Mouse (Mus musculus): ENCODE results near the gene Pde2a.

Gene Pde2a

GRCm38 (mm10) chr7:101476493-101476892 is 55.0 kb downstream of the Pde2a start:
- no peak for DNase-seq

GRCm38 (mm10) chr7:101477200-101477599 is 55.7 kb downstream of the Pde2a start:
- no peak for DNase-seq

DNA sequence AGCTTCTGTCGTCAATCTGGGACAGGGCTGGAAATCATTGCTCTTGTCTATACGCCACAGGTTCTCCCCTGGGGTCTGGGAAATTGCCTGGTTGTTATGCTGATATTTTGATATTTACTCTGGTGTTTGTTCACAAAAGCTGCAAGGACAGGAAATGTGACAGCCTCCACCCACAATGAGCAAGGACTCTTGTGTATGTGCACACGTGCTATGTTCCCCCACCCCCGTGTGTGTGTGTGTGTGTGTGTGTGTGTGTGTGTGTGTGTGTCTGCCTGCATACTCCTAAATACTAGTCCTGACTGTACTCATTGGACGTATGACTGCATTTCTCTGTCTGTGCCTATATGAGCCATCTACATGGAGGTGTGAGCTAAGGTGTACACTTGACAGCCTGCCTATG is 56.6 kb downstream of the Pde2a start:
- no peak for DNase-seq

DNA sequence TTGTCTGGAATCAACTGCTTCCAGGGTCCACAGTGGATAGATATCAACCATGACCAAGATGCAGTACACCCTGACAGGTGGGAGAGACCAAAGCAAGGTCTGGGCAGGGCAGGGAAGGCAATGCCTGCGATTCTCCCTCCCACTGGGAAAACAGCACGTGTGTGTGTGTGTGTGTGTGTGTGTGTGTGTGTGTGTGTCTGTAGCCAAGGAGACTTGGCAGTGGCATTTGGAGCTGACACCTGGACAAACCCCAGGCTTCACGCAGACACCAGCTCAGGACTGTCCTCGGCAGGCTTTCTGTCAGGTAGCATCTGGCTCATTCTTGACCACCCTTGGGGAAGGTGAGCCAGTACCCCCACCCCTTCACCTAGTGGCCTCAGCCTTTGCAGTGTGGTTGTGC is 58.4 kb downstream of the Pde2a start:
- no peak for DNase-seq

DNA sequence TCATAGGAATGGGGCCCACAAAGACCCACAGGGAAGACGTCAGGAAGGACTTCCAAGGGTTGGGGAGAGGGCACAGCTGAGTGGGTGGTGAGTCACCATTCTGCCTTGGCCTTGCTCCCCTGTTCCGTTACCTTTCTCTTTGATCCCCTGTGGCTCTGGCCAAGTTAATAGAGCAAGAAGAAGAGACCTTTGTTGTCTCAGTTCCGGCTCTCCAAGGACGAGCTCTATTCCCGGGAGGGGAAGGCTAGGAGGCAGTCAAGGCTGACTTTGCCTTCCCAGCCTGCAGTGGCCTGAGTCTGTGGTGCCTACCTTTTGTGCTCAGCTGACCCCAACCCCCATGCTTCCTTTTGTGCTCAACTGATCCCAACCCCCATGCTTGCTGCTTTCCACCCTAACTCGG is 59.2 kb downstream of the Pde2a start:
- no peak for DNase-seq

DNA sequence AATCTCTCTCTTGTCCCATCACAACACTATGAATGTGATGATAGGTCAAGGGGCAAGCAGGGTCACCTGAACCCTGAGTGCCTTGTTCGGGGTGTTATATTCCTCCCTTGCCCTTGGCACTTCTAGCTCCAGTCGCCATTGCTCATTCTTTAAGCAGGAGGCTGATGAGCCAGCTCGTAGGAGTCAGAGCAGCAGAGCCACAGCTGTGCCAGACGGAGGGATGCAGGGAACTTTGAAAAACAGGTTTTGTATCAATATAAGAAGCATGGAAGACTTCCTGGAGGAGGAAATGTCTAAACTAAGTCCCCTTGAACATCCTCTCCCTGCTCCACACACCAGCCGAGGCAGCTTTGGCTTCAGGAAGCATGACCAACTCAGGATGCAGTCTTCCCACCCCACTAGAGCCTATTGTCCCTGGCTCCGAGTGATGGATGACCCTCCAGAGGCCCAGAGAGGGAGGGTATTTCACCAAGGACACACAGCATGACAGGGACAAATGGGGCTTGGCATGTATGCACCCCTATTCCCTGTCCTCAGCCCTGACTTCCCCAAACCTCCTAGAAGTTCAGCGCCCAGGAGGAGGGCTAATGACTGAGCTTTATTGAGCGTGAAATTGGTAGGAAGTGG is 60.5 kb downstream of the Pde2a start:
- no peak for DNase-seq

- peak; percentile 75 for DNase-seq
Observed at GRCm38 (mm10) chr7:101482499-101483081, 61.1 kb downstream of the Pde2a start.

- no peak for DNase-seq
Observed at GRCm38 (mm10) chr7:101483498-101484115, 62.1 kb downstream of the Pde2a start.

GRCm38 (mm10) chr7:101487102-101487501 is 65.6 kb downstream of the Pde2a start:
- DNase-seq: no peak

DNA sequence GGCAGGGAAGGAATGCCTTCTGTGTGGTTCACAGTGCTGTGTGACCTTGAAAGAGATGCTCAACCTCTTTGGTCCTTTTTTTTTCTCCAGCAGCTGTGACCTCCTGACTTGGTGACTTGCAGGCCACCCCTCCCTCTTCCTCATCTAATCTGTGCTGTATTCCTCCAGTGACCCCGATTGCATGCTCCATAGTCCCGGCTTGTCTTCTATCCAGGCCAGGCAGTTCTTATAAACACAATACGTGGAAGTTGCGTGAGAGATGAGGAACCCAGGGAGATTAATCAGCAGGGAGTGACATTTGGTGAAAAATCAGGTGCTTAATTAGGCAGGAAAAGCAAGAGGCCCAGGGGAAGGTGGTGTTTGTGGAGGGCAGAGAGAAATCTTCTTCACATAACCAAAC is 69.5 kb downstream of the Pde2a start:
- DNase-seq: no peak

DNA sequence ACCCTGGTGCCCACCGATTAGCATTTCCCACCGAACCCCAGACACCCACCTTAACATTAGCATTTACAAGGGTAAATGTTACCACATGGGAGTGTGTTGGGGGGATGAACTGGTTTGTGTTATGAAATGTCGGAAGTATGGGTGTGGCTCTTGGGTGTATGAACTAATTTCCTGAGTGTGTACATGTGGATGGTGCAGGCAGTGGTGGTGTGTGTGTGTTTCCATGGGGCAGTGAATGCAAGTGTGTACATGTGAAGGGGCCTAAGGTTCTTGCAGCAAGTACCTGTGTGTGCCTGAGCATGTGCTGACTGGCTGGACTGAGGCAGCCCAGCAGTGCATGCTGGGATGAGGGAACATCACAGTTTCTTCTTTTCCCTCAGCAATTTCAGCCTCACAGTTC is 76.9 kb downstream of the Pde2a start:
- no peak for DNase-seq

GRCm38 (mm10) chr7:101499251-101499650 is 77.8 kb downstream of the Pde2a start:
- DNase-seq: peak; percentile 58

GRCm38 (mm10) chr7:101499701-101500100 is 78.2 kb downstream of the Pde2a start:
- no peak for DNase-seq

DNA sequence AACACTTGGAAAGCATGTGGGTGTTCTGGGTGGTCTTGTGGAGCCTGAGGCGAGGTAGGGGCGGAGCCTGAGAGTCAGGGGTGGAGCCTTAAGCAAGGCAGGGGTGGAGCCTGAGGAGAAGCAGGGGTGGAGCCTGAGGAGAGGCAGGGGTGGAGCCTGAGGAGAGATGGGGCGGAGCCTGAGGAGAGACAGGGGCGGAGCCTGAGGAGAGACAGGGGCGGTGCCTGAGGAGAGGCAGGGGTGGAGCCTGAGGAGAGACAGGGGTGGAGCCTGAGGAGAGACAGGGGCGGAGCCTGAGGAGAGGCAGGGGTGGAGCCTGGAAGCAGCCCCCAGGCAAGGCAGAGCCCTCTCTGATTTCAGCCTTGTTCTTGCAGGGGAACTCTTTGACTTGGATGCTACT is 79.7 kb downstream of the Pde2a start:
- no peak for DNase-seq

DNA sequence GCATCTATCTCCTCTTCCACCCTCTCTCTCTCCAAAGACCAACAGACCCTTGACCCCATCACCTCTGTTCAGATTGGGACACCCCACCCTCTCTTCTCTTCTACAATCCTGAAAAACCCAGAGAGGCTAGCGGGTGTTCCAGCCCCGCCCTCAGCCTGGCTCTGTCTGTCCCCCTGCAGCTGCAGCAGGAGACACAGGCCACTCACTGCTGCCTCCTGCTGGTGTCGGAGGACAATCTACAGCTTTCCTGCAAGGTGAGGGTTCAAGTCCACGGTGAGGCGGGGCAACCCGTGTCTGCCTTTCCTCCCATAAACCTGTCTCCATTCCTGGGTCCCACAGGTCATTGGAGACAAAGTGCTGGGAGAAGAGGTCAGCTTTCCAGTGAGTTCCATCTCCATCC is 80.2 kb downstream of the Pde2a start:
- no peak for DNase-seq

- DNase-seq: no peak
Observed at GRCm38 (mm10) chr7:101503351-101503750, 81.9 kb downstream of the Pde2a start.

- no peak for DNase-seq
Observed at GRCm38 (mm10) chr7:101503803-101504202, 82.3 kb downstream of the Pde2a start.

GRCm38 (mm10) chr7:101504507-101504906 is 83.0 kb downstream of the Pde2a start:
- DNase-seq: no peak

DNA sequence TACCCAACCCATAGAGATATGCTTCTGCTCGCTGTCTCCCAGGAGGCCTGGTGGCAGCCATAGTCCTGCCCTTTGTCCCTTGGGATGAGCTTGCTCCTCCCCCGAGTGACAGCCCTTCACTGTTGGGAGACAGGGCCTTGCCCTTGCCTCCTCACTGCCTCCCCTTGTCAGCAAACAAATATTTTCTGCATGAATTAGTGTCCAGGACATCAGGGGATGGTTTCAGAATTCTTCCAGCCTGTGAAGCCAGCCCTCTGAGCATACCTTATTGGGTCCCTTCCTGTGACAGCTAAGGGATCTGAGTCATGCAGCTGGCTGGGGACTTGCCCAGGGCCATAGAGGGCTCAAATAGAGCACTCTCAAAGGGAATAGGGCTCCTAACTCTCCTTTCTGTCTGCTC is 87.7 kb downstream of the Pde2a start:
- DNase-seq: no peak

DNA sequence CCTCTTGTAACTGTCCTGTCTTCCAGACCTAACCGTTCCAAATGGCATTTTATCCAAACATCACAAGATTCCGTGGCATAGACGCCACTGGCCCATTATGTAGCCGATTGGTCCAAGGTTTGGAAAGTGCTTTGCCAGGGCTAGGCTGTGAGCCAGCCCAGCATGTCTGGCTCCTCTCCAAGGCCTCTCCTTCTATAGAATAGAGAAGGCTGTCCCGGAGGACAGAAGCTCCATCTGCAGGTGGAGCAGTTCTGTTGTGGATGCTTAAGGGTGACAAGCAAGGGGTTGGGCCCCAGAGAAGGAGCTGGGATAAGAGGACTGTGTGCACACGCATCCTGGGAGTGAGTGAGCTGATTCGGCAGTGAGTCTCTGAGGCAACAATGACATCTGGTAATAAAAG is 92.2 kb downstream of the Pde2a start:
- DNase-seq: peak; percentile 68

DNA sequence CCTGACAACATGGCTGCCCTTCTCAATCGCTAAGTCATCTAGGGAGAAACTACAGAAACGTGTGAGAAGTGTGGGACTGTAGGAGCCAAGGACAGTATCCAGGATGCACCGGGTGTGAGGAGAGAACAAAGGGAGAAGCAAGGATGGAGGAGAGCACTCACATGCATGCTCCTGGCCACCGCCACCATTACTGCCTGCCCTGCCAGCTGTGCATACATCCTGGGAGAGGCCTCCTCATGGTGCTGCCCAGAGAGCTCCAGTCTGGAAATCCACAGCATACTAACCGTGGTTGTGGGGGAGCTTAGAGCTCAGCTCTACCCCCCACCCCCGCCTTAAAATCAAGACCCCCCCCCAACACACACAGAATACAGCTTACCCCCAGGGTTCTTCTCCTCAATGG is 93.3 kb downstream of the Pde2a start:
- DNase-seq: peak; percentile 40

DNA sequence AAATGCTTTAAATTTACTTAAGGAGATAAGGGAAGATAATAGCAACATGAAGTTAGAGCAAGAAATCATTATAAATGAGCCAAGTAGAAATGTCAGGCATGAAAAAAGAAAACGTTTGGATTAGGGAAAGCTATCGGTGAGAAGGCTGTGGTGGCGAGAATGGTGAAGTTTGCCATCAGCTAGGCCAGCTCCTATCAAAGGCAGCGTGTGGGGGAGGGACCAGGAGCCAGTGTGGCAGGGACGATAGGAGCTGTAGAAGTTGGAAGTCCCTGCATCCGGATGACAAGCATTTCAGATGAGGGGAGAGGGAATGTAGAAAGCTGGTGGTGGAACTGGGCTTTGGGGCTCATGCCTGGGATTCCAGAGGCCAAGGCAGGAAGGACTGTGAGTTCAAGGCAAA is 93.8 kb downstream of the Pde2a start:
- DNase-seq: peak; percentile 63

DNA sequence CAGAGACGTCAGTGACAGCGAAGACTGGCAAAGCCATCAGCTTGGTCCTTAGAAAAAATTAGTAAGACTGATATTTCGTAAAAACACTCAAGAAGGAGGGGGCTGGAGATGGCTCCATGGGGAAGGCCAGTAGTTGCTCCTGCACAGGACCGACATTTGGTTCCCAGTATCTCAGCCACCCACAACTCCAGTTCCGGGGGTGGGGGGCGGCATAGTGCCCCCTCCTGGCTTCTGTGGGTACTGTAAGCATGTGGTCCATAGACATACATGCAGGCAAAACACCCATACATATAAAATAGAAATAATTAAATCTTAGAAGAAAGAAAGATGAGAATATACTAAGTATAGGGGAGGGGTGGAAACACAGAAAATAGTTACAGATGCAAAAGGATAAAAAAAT is 95.0 kb downstream of the Pde2a start:
- DNase-seq: no peak

GRCm38 (mm10) chr7:101521696-101522095 is 100.2 kb downstream of the Pde2a start:
- peak; percentile 44 for DNase-seq

DNA sequence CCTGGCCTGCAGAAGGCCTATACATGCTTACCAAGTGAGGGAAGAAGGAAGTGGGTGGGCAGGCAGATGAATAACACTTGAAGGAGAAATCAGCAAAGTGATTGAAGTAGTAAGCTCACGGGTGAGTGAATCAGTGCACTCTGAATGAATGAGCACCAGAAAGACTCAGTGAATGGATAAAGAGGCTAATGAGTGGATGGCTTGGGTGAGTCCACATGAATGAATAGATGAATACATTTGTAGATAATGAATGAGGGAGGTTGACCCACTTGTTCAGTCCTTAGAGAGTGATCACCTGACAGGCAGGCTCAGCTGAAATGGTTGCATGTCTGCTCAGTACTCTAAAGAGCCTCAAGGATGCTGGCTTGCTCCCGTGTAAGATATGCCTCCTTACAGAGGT is 101.7 kb downstream of the Pde2a start:
- DNase-seq: no peak

Measured in right cerebral cortex, postnatal 25 days (tissue).